Mouse (Mus musculus) hindbrain, embryonic 14.5 days (tissue): Measurements from ENCODE around the gene Zc3h12b. TPM values are rescaled to one million over a fixed set of nuclear protein-coding genes. Genes with fewer than 3 reads are reported as not detected.
A peak's percentile ranks its signal among the peaks of the same experiment; 100 is the strongest.

Experiments
- ATAC-seq: fragments of 200-750 bp; cut with Nextera tagmentation; 2 replicates; pipeline ENCODE4 v1.8.0; 2017; ENCODE audit warnings: moderate number of reproducible peaks, mild to moderate bottlenecking, moderate TSS enrichment, moderate library complexity; ENCODE audit not compliant: low FRiP score
- DNase-seq: peaks from one replicate; pipeline ENCODE4 v3.0.0-alpha.2; 2015; ENCODE audit warnings: low spot score
- H3K27ac ChIP-seq: fragments of 300-500 bp; sonication (generic); 2 replicates; pipeline ENCODE4 v1.5.1; 2014; ENCODE audit warnings: mild to moderate bottlenecking, moderate library complexity
- H3K27me3 ChIP-seq: fragments of 300-500 bp; sonication (generic); 2 replicates; pipeline ENCODE4 v1.6.1; 2014; ENCODE audit warnings: mild to moderate bottlenecking, low read length, mixed read lengths; ENCODE audit not compliant: control insufficient read depth, insufficient read depth
- H3K36me3 ChIP-seq: fragments of 300-500 bp; sonication (generic); replicated peaks from 2 replicates; pipeline ENCODE4 v1.6.1; 2014; ENCODE audit not compliant: control insufficient read depth, insufficient read depth
- H3K4me1 ChIP-seq: fragments of 300-500 bp; sonication (generic); replicated peaks from 2 replicates; pipeline ENCODE4 v1.6.1; 2014; ENCODE audit warnings: antibody characterized with exemption, low read length, mixed read lengths; ENCODE audit not compliant: control insufficient read depth, insufficient read depth
- H3K4me2 ChIP-seq: fragments of 300-500 bp; sonication (generic); replicated peaks from 2 replicates; pipeline ENCODE4 v1.6.1; 2014; ENCODE audit warnings: mild to moderate bottlenecking, moderate library complexity
- H3K4me3 ChIP-seq: fragments of 300-500 bp; sonication (generic); replicated peaks from 2 replicates; pipeline ENCODE4 v1.5.1; 2014; ENCODE audit warnings: mild to moderate bottlenecking, low read length
- H3K9ac ChIP-seq: fragments of 300-500 bp; sonication (generic); 2 replicates; pipeline ENCODE4 v1.6.1; 2014
- H3K9me3 ChIP-seq: fragments of 300-500 bp; sonication (generic); 2 replicates; pipeline ENCODE4 v1.6.1; 2016; ENCODE audit warnings: low read length; ENCODE audit not compliant: control insufficient read depth
- WGBS: fragments of 180-500 bp; shearing (Covaris S2); extraction: QIAGEN DNeasy Blood & Tissue Kit; methylation state at CpG from one replicate; pipeline ENCODE4 v1.1.7; 2014; 5-methylcytosine and 5-hydroxymethylcytosine counted together
- polyA plus RNA-seq: library from polyadenylated mRNA; unstranded; fragments of >200 nt; fragmentation: Nextera tagmentation; extraction: Ambion mirVana; gene quantifications from 2 replicates; pipeline ENCODE4 v1.2.1, GENCODE M21; 2014

Zc3h12b gene
- polyA plus RNA-seq, 1 experiment from 2014 or later: 4.1 TPM

DNA sequence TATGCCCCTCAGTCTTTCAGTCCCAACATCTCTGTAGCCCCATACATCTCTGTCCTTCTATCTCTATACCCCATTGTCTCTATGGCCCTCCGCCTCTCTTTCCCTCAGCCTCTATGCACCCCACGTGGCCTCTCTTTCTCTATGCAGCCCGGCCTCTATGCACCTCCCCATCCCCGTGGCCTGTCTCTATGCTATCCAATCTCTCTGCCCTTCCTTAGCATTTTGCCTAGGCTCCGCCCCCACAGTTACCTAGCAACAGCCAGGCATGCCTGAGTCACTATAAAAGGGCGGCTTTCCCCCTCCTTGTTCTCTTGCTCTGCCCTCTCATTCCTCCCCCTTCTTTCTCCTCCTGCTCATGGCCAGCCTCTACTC lies 257.1 kb downstream of the Zc3h12b start:
- H3K4me1 ChIP-seq: 0 out of 2 replicates have a peak, but pooled peaks cover 3% of the 10 kb centered on the region
- H3K4me2 ChIP-seq: peak overlapping the region; percentile 52
- peak overlapping the region; percentile 35 for H3K4me3 ChIP-seq
- no peaks in the 10 kb centered on the region for H3K36me3 ChIP-seq
- H3K27me3 ChIP-seq: no peaks in the 10 kb centered on the region
- DNase-seq: peak; percentile 78
- 19% methylated on average over 6 of the region's 6 CpGs for WGBS
- peak overlapping the region; percentile 87 for H3K27ac ChIP-seq
- no peaks in the 10 kb centered on the region for H3K9me3 ChIP-seq
- peak overlapping the region; percentile 66 for H3K9ac ChIP-seq
- peak; percentile 94 for ATAC-seq

DNA sequence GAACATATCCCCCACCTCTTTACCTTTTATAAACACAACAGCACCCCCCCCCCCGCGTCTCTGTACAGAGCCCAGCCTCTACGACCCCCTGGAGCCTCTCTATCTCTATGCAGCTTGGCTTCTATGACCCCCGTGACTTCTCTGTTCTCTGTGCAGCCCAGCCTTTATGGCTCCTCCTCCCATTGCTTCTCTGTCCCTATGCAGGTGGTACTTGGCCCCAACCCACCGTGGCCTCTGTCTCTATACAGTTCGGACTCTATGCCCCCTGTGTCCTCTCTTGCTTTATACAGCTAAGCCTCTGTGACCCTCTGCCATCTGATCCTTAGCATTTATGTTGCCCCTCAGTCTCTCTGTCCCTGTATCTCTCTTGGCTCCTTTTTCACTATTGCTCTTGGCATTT lies 257.6 kb downstream of the Zc3h12b start:
- no peak overlapping the region for H3K4me3 ChIP-seq
- H3K9me3 ChIP-seq: no peaks in the 10 kb centered on the region
- no peak; the same call in 1 of the 2 replicates for ATAC-seq
- 0 out of 2 replicates have a peak, but pooled peaks cover 3% of the 10 kb centered on the region for H3K4me1 ChIP-seq
- no peak overlapping the region for H3K9ac ChIP-seq
- peak overlapping the region; percentile 87 for H3K27ac ChIP-seq
- no peaks in the 10 kb centered on the region for H3K36me3 ChIP-seq
- H3K4me2 ChIP-seq: peak overlapping the region; percentile 52
- 27% methylated on average over 6 of the region's 6 CpGs for WGBS
- no peaks in the 10 kb centered on the region for H3K27me3 ChIP-seq
- no peak for DNase-seq

DNA sequence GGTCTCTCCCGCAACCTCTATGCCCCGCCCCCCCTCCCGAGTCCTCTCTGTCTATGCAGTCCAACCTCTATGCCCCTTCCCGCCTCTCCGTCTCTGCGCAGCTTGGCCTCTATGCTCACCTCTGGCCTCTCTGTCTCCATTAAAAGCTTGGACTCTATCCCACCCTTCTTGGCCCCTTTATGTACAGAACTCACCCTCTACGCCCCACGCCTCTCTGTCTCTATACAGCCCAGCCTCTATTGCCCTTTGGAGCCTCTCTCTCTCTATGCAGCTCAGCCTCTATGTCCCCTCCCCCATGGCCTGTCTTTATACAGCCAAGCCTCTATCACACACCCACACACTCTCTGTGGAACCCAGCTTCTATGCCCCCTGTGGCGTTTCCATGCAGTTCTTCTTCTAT lies 258.5 kb downstream of the Zc3h12b start:
- Histone ChIP-seq H3K9ac (no peak overlapping the region), H3K27ac (no peak overlapping the region), H3K4me1 (0 out of 2 replicates have a peak, but pooled peaks cover 3% of the 10 kb centered on the region), H3K27me3 (no peaks in the 10 kb centered on the region), H3K4me2 (no peak overlapping the region), H3K36me3 (no peaks in the 10 kb centered on the region), H3K4me3 (no peak overlapping the region), H3K9me3 (no peaks in the 10 kb centered on the region)
- DNase-seq (no peak), ATAC-seq (no peak)
- WGBS: 66% methylated on average over 8 of the region's 9 CpGs

Other genes starting within 250 kb of the Zc3h12b start
- 0.15 and 0.59 TPM in 2 replicates for gene Asb12, start 153.7 kb upstream of the Zc3h12b start, polyA plus RNA-seq
- gene Pfn5, start 153.6 kb upstream of the Zc3h12b start, polyA plus RNA-seq: not detected in 2 replicates
- 71.9 and 73.4 TPM in 2 replicates for gene Zc4h2, start 53.2 kb upstream of the Zc3h12b start, polyA plus RNA-seq
- gene Las1l, start 245.3 kb downstream of the Zc3h12b start, polyA plus RNA-seq: 56.5 and 60.2 TPM in 2 replicates